Mouse (Mus musculus) adrenal gland, postnatal 4 days (tissue): ENCODE data around the gene Gm11172. TPM values are rescaled to one million over a fixed set of nuclear protein-coding genes. Genes with fewer than 3 reads are reported as not detected.
"Not testable (repeated sequence)": the region's sequence is repeated elsewhere in the genome, so short reads cannot be mapped to it uniquely, and the experiment has no call there.

Experiments
- DNase-seq, 2 experiments: peaks; one replicate each; pipeline ENCODE4 v3.0.0; 2021 to 2022; ENCODE audit warnings: low spot score in 2 of 2, mixed read lengths in 2 of 2
- total RNA-seq, 2 experiments: library from RNA; stranded (reverse); gene quantifications; 2 replicates each; pipeline ENCODE4 v1.2.3; 2021

The Gm11172 gene
- total RNA-seq, 2 experiments from 2014 or later = not detected

GRCm38 (mm10) chr16:10828461-10828805 lies 15.7 kb downstream of the Gm11172 start:
- no peak for DNase-seq

GRCm38 (mm10) chr16:10834542-10834910 lies 21.8 kb downstream of the Gm11172 start:
- no peak for DNase-seq

- DNase-seq = peak; percentile 65 to 71
These were observed 22.3 kb downstream of the Gm11172 start, which contains the start of gene Rmi2 for GRCm38 (mm10) chr16:10834911-10835587. Gene Rmi2, plus strand, starts transcription at chr16:10835059.

GRCm38 (mm10) chr16:10836388-10836787 lies 23.7 kb downstream of the Gm11172 start:
- DNase-seq = no peak

- DNase-seq = no peak
These were observed 24.5 kb downstream of the Gm11172 start for GRCm38 (mm10) chr16:10837250-10837649.

GRCm38 (mm10) chr16:10837903-10838302 lies 25.2 kb downstream of the Gm11172 start:
- no peak for DNase-seq

- no peak for DNase-seq
These were observed 26.0 kb downstream of the Gm11172 start for GRCm38 (mm10) chr16:10838487-10839245.

- no peak for DNase-seq
These were observed 27.3 kb downstream of the Gm11172 start for GRCm38 (mm10) chr16:10840018-10840417.

- DNase-seq = no peak
These were observed 29.7 kb downstream of the Gm11172 start for GRCm38 (mm10) chr16:10842282-10842855.

- no peak for DNase-seq
These were observed 31.0 kb downstream of the Gm11172 start for GRCm38 (mm10) chr16:10843486-10844318.

GRCm38 (mm10) chr16:10844319-10844670 lies 31.6 kb downstream of the Gm11172 start:
- no peak for DNase-seq

- DNase-seq = no peak
These were observed 33.2 kb downstream of the Gm11172 start for GRCm38 (mm10) chr16:10845952-10846351.

GRCm38 (mm10) chr16:10846503-10846902 lies 33.8 kb downstream of the Gm11172 start:
- DNase-seq = peak in 1 of 2 experiments; percentile 48

- DNase-seq = peak in 1 of 2 experiments; percentile 50
These were observed 37.5 kb downstream of the Gm11172 start for GRCm38 (mm10) chr16:10849965-10850861.

GRCm38 (mm10) chr16:10850905-10851304 lies 38.2 kb downstream of the Gm11172 start:
- no peak for DNase-seq

GRCm38 (mm10) chr16:10852216-10852615 lies 39.5 kb downstream of the Gm11172 start:
- not testable (repeated sequence) for DNase-seq

GRCm38 (mm10) chr16:10859726-10860245 lies 47.1 kb downstream of the Gm11172 start:
- no peak for DNase-seq

GRCm38 (mm10) chr16:10861408-10861807 lies 48.7 kb downstream of the Gm11172 start:
- DNase-seq = no peak
